Mouse (Mus musculus): ENCODE results near the gene Pgm5. TPM values are rescaled to one million over a fixed set of nuclear protein-coding genes. Genes with fewer than 3 reads are reported as not detected.

Gene Pgm5
- polyA plus RNA-seq, 3 experiments from 2014 or later, result 0.27 TPM; not detected in 2

- ATAC-seq, result no peak
These were observed 209.2 kb downstream of the Pgm5 start for GRCm38 (mm10) chr19:24652342-24653019.

GRCm38 (mm10) chr19:24651595-24651994 is 210.1 kb downstream of the Pgm5 start:
- ATAC-seq, result no peak

GRCm38 (mm10) chr19:24650428-24650827 is 211.2 kb downstream of the Pgm5 start:
- no peak for ATAC-seq

- ATAC-seq, result no peak
These were observed 213.6 kb downstream of the Pgm5 start for GRCm38 (mm10) chr19:24648016-24648415.

DNA sequence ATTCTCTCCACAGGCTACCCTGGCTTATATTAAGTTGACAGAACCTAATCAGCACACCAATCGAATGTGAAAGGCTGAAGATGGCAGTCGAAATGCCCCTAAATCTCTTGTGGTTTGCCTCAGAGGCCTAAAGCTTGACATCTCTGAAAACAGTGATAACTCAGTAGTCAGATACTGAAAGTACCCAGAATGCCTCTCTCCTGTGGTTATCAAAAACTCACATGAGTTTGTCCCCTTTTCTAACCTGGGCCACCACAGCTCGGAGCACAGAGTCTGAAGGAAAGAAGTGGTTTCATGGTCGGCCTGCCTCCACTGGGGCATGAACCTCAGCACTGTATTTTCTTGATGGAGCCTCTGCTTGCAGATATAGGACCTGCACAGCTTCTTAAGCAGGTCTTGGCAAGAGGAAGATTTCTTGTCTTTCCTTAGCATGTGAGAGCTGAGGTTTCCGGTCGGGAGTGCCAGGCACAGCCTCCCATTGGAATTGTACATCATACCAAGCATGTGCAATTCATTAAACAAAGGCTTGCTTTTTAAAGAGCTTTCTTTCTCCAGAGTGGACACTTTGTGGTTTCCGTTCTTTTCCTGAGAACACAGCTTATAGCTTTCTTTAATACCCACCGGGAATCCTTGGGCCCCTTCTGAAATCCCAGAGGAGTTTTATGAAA is 215.4 kb downstream of the Pgm5 start:
- ATAC-seq, result peak; percentile 80

DNA sequence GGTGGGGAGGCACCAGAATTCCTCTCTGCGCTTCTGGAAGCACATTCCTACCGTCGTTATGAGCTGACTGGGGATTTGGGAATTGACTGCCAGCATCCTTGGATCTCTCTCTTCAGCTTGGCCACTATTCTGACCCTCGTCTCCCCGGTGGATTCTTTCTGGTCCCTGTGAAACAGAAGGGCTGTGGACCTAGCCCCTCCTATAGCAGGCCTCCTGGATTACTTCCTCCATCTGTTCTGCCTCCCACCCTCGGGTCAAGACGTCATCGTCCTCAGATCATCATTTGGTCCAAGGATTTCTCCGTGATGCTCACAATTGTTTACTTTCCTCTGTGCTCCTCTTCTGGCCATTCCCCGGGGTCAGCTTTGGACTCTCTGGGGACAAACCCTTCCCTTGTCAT is 216.7 kb downstream of the Pgm5 start:
- no peak for ATAC-seq

DNA sequence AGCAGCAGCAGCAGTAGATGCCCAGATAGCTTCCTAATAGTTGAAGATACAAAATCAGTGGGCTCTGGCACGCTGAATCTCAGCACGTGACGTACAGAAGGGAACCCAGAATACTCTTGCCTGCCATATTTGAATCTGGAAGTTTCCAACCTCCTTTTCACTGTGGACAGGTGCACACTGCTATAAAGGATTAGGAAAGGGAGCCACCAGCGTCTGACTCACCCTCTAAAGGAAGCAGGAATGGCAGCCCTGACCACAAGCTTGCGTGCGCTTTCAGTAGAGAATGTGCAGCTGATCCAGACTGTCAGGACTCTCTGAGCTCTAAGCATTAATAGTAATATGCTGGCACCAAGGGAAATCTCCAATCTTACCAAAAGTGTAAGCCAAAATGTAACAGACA is 220.7 kb downstream of the Pgm5 start:
- no peak for ATAC-seq

- no peak for ATAC-seq
These were observed 223.7 kb downstream of the Pgm5 start for GRCm38 (mm10) chr19:24637988-24638387.

DNA sequence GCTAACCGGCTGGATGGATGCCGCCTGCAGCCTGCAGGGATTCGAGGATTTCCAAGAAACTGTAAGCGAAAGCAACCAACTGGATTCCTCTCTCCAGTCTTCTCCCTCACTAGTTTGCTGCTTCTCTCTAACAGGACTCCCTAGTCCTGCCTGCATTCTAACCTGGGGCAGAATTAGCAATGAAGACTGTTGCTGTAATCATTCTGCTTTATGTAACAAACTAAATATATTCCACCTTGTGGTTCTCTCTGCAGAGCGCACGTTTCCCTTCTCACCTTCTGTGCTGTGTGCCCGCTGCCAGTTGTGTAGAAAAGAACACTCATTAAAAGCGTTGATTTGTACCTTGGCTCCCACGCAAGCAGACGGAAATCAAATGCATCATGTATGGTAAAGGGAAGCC is 225.0 kb downstream of the Pgm5 start:
- ATAC-seq, result no peak

DNA sequence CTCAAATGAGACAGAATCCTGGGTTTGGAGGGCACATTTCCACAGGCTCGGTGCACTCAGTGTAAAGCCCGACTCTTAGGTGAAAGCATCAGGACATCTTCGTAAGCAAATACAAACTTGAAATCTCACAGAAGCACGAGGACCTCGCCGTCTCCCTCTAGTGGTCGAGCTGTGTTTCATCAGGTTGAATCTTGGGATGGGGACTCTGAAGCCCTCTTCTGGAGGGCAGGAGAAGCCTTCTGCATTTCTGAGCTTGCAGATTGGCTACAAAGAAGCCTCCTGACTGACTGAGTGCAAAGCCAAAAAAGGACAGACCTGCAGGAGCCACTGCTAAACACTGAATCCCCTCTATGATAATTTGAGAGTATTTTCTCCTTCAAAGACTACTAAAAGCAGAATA is 227.1 kb downstream of the Pgm5 start:
- peak; percentile 81 for ATAC-seq

Other genes with a start within 250 kb of the Pgm5 start
- not detected for gene Tmem252, start 187.8 kb downstream of the Pgm5 start, polyA plus RNA-seq (2017; shearing (Covaris generic))
- gene Gm10053, start 13.8 kb upstream of the Pgm5 start, polyA plus RNA-seq (2017; shearing (Covaris generic)), result 100 to 1,000 TPM; 198 to 308 (median 215) TPM
- not detected for gene Foxd4, start 39.3 kb upstream of the Pgm5 start, polyA plus RNA-seq (2017; shearing (Covaris generic))
- 10 to 100 TPM; 16.6 to 33.1 (median 21.7) TPM for gene Cbwd1, start 99.8 kb upstream of the Pgm5 start, polyA plus RNA-seq (2017; shearing (Covaris generic))
- gene Dock8, start 137.7 kb upstream of the Pgm5 start, polyA plus RNA-seq (2017; shearing (Covaris generic)), result 100 to 1,000 TPM in 1 of 3 experiments, 10 to 100 TPM in 2; 86.4 to 117 (median 93.6) TPM

All from inflammation-experienced regulatory T-cells, adult 6 months (primary cell).